8 mouse cellular contexts compared by ENCODE assay signal in genomic region chr2:93849505-93850089, GRCm38 (mm10). TPM values are rescaled to one million over a fixed set of nuclear protein-coding genes. Genes with fewer than 3 reads are reported as not detected.
DNase-seq lines count a peak whose midpoint lies in the region; ATAC-seq and TF ChIP-seq lines count a peak whose summit lies in the region.

Gene Accs (minus strand): TSS chr2:93849943.

- H3K4me3 ChIP-seq in embryonic facial prominence, embryonic 13.5 days: peak within 1 kb of the TSS; percentile 66
- peak within 1 kb of the TSS; percentile 69 for H3K4me3 ChIP-seq in heart, adult 2 months
- H3K4me3 ChIP-seq in kidney, adult 2 months (ENCODE audit: insufficient read depth, low read depth, low read length): peak within 1 kb of the TSS; percentile 69
- H3K4me3 ChIP-seq in limb, embryonic 13.5 days: peak within 1 kb of the TSS; percentile 67
- H3K4me3 ChIP-seq in midbrain, embryonic 15.5 days: peak within 1 kb of the TSS; percentile 75

- TF ChIP-seq POLR2A in heart, adult 2 months (IDR thresholded peaks at IDR 0.05; ENCODE audit: insufficient read depth, low read depth, low read length): peak; percentile 65
- TF ChIP-seq POLR2A in kidney, adult 2 months (IDR thresholded peaks at IDR 0.05; ENCODE audit: low read depth, low read length): no peak

- 0 out of 2 replicates have a peak, but pooled peaks cover 3% of the 10 kb centered on the region for H3K27me3 ChIP-seq in embryonic facial prominence, embryonic 13.5 days
- H3K27me3 ChIP-seq in heart, adult 2 months (ENCODE audit: control insufficient read depth, insufficient read depth, low read length): no peaks in the 10 kb centered on the region
- no peaks in the 10 kb centered on the region for H3K27me3 ChIP-seq in kidney, adult 2 months (replicated peaks; ENCODE audit: control insufficient read depth, insufficient read depth, low read length)
- H3K27me3 ChIP-seq in limb, embryonic 13.5 days: 0 out of 2 replicates have a peak, but pooled peaks cover 3% of the 10 kb centered on the region
- no peaks in the 10 kb centered on the region for H3K27me3 ChIP-seq in midbrain, embryonic 15.5 days (replicated peaks)

- peak within 1 kb of the TSS; percentile 90 for H3K27ac ChIP-seq in embryonic facial prominence, embryonic 13.5 days
- peak within 1 kb of the TSS; percentile 67 for H3K27ac ChIP-seq in heart, adult 2 months
- peak within 1 kb of the TSS; percentile 72 for H3K27ac ChIP-seq in kidney, adult 2 months (ENCODE audit: insufficient read depth, low read depth, low read length)
- H3K27ac ChIP-seq in limb, embryonic 13.5 days: peak within 1 kb of the TSS; percentile 81
- H3K27ac ChIP-seq in midbrain, embryonic 15.5 days: peak within 1 kb of the TSS; percentile 86

- TF ChIP-seq EP300 in heart, adult 2 months (IDR thresholded peaks at IDR 0.05; ENCODE audit: insufficient read depth, low read depth, low read length): no peak

- peaks cover 10% of the 10 kb centered on the region for H3K36me3 ChIP-seq in embryonic facial prominence, embryonic 13.5 days
- no peaks in the 10 kb centered on the region for H3K36me3 ChIP-seq in heart, adult 2 months (ENCODE audit: control insufficient read depth, insufficient read depth, low read length)
- no peaks in the 10 kb centered on the region for H3K36me3 ChIP-seq in kidney, adult 2 months (ENCODE audit: control insufficient read depth, insufficient read depth, low read length)
- peaks cover 21% of the 10 kb centered on the region for H3K36me3 ChIP-seq in limb, embryonic 13.5 days
- H3K36me3 ChIP-seq in midbrain, embryonic 15.5 days (replicated peaks): no peaks in the 10 kb centered on the region

- peak; percentile 60 for ATAC-seq in embryonic facial prominence, embryonic 13.5 days (ENCODE audit: insufficient number of reproducible peaks, insufficient read depth, low FRiP score, low TSS enrichment, low read depth)
- peak; percentile 88 for ATAC-seq in limb, embryonic 13.5 days (ENCODE audit: low FRiP score, low read depth)
- ATAC-seq in midbrain, embryonic 15.5 days (replicated peaks): peak; percentile 84

- peaks cover 20% of the 10 kb centered on the region for H3K4me1 ChIP-seq in embryonic facial prominence, embryonic 13.5 days
- peaks cover 2% of the 10 kb centered on the region; the same call in 1 of the 2 replicates for H3K4me1 ChIP-seq in heart, adult 2 months (ENCODE audit: control insufficient read depth, insufficient read depth, low read length)
- H3K4me1 ChIP-seq in kidney, adult 2 months (ENCODE audit: control insufficient read depth, insufficient read depth, low read length): peaks cover 8% of the 10 kb centered on the region
- H3K4me1 ChIP-seq in limb, embryonic 13.5 days: peaks cover 25% of the 10 kb centered on the region
- H3K4me1 ChIP-seq in midbrain, embryonic 15.5 days: peaks cover 23% of the 10 kb centered on the region

- peak; percentile 75 for TF ChIP-seq CTCF in heart, adult 2 months (IDR thresholded peaks at IDR 0.05)
- TF ChIP-seq CTCF in kidney, adult 2 months (conservative IDR thresholded peaks at IDR 0.05; ENCODE audit: insufficient read depth, insufficient read length, low read depth, low read length): peak; percentile 62

- WGBS in embryonic facial prominence, embryonic 13.5 days: under 1% methylated on average over 28 of the region's 28 CpGs
- WGBS in heart, adult 2 months: under 1% methylated on average over 28 of the region's 28 CpGs
- under 1% methylated on average over 28 of the region's 28 CpGs for WGBS in kidney, adult 2 months
- WGBS in limb, embryonic 13.5 days: under 1% methylated on average over 28 of the region's 28 CpGs
- under 1% methylated on average over 28 of the region's 28 CpGs for WGBS in midbrain, embryonic 15.5 days

- intact Hi-C loops in heart, adult 2 months (cut with DNase I): no loop called here

- H3K79me2 ChIP-seq in heart, adult 2 months (replicated peaks; ENCODE audit: control insufficient read depth, insufficient read depth, low read length): no peaks in the 10 kb centered on the region

- peak within 1 kb of the TSS; percentile 82 for H3K9ac ChIP-seq in embryonic facial prominence, embryonic 13.5 days
- peak within 1 kb of the TSS; percentile 74 for H3K9ac ChIP-seq in heart, adult 2 months (ENCODE audit: low read depth, low read length)
- peak within 1 kb of the TSS; percentile 78 for H3K9ac ChIP-seq in limb, embryonic 13.5 days
- peak within 1 kb of the TSS; percentile 82 for H3K9ac ChIP-seq in midbrain, embryonic 15.5 days

- DNase-seq in 3T3-L1 (ENCODE audit: low read depth, low spot score): peak; percentile 99
- peak; percentile 44 to 60 for DNase-seq in adrenal gland, postnatal 4 days (ENCODE audit: low spot score in 2 of 2)
- DNase-seq in heart, adult 2 months: peak; percentile 82 to 87
- DNase-seq in kidney, adult 2 months: peak; percentile 93
- DNase-seq in spleen, adult 18-20 months: peak; percentile 48 to 69

- no peaks in the 10 kb centered on the region for H3K9me3 ChIP-seq in embryonic facial prominence, embryonic 13.5 days
- H3K9me3 ChIP-seq in limb, embryonic 13.5 days: no peaks in the 10 kb centered on the region
- no peaks in the 10 kb centered on the region for H3K9me3 ChIP-seq in midbrain, embryonic 15.5 days

- H3K4me2 ChIP-seq in embryonic facial prominence, embryonic 13.5 days: peak within 1 kb of the TSS; percentile 71
- H3K4me2 ChIP-seq in limb, embryonic 13.5 days (replicated peaks): peak within 1 kb of the TSS; percentile 74
- peak within 1 kb of the TSS; percentile 84 for H3K4me2 ChIP-seq in midbrain, embryonic 15.5 days

RNA-seq across cellular contexts. Expression of gene Accs, which starts in this region (rescaled TPM):
- total RNA-seq in adrenal gland, postnatal 4 days (2021): 10 to 100 TPM; 21.0 to 24.5 TPM
- 8.8 TPM in 2 replicates for polyA plus RNA-seq in embryonic facial prominence, embryonic 13.5 days (2015; fragmentation: Nextera tagmentation; extraction: Ambion mirVana)
- total RNA-seq in heart, adult 2 months (2021): 1 to 10 TPM; 4.1 to 4.5 TPM
- polyA plus RNA-seq in heart, adult 2 months (2012; rRNA removed): 10.5 and 10.7 TPM in 2 replicates
- polyA plus RNA-seq in kidney, adult 2 months (2012; rRNA removed): 14.8 and 16.3 TPM in 2 replicates
- polyA plus RNA-seq in limb, embryonic 13.5 days (2015; fragmentation: Nextera tagmentation; extraction: Ambion mirVana): 7.8 and 8.7 TPM in 2 replicates
- 5.1 and 5.2 TPM in 2 replicates for polyA plus RNA-seq in midbrain, embryonic 15.5 days (2015; fragmentation: Nextera tagmentation; extraction: Ambion mirVana)

Comparison
In these comparisons a context has a peak if more than half of its experiments do, and no peak if none do; other contexts are left out.
1. Peak in every context shown above with its lines: DNase-seq, ATAC-seq, H3K4me3 ChIP-seq and H3K27ac ChIP-seq.
2. RNA of gene Accs (total RNA-seq): 21.0 to 24.5 TPM in adrenal gland, postnatal 4 days; 4.1 to 4.5 TPM in heart, adult 2 months; every median in the first group is over 4 times any median in the second.